Mouse (Mus musculus) adrenal gland, postnatal 36 days (tissue): Measurements from ENCODE around the gene Pdgfra. TPM values are rescaled to one million over a fixed set of nuclear protein-coding genes. Genes with fewer than 3 reads are reported as not detected.

Experiments
- DNase-seq, 2 experiments: peaks; one replicate each; pipeline ENCODE4 v3.0.0; 2021; ENCODE audit warnings: mixed read lengths in 1 of 2
- long read RNA-seq, 2 experiments: library from polyadenylated mRNA; stranded (forward); transcript quantifications; one replicate each; pipeline ENCODE4 v2.0.0; 2021; ENCODE audit warnings: borderline sequencing depth in 2 of 2
- total RNA-seq, 2 experiments: library from RNA; stranded (reverse); gene quantifications; 2 replicates each; pipeline ENCODE4 v1.2.3; 2021

Pdgfra gene
- 10 to 100 TPM; 33.4 to 48.2 TPM for total RNA-seq
- long read RNA-seq, experiment 1, partial matches to known transcripts = 1 of 2 reads
- long read RNA-seq, experiment 1, other reads (novel, unspliced or antisense) = 1 of 2 reads
- long read RNA-seq, experiment 2 = 0 reads

DNA sequence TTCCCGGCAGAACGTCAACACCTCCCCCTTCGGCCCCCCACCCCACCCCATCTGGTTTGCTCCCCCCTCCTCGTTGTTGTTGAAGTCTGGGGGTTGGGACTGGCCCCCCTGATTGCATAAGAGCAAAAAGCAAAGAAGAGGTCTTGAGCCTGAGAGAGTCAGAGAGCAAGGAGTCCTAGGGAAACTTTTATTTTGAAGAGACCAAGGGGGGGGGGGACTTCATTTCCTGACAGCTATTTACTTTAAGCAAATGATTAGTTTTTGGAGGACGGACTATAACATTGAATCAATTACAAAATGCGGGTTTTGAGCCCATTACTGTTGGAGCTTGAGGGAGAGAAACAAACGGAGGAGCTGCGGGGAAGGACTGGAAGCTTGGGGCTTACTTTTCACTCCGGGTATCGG, at the start of gene Pdgfra:
Gene Pdgfra, plus strand, starts transcription at position 272 of the 405 bp plus-strand sequence.
- DNase-seq = no peak

DNA sequence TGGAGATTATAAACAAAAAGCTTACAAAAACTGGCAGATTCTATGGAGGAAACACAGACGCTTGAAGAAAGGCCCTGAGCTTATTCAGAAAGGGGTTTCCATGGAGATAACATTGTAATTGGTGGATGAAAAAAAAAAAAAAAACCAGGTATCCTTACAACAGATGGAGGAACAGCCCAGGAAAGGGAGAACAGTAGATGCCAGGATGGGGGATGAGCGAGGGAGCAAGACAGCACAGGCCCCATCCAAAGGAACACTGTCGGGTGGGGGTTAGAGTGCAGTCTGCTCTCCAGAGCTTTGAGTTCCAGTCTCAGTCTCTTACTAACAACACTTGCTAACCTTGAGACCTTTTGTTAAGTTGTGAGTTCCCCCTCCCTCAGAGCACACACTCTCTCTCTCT, 45.6 kb upstream of the Pdgfra start:
- no peak for DNase-seq

DNA sequence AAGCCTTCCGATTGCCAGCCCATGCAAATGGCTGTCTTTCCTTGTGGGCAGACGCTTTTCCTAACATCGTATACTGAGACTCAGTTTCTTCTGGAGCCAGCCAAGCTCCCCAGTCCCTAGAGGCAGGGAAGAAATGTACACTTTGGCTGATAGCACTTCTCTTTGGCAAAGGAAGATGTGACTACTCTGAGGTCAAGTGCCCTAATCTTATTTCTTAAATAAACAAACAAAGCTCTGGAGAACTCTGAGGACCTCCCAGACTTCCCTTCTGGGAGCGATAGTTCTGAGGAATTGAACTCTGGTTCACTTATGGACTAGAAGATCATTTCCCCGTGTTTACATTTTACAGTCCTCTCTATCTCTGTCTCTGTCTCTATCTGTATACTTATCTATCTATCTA, 42.7 kb upstream of the Pdgfra start:
- no peak for DNase-seq

GRCm38 (mm10) chr5:75111781-75112180, 40.3 kb upstream of the Pdgfra start:
- no peak for DNase-seq

- peak; percentile 13 to 17 for DNase-seq
Observed at GRCm38 (mm10) chr5:75118840-75119239, 33.3 kb upstream of the Pdgfra start.

DNA sequence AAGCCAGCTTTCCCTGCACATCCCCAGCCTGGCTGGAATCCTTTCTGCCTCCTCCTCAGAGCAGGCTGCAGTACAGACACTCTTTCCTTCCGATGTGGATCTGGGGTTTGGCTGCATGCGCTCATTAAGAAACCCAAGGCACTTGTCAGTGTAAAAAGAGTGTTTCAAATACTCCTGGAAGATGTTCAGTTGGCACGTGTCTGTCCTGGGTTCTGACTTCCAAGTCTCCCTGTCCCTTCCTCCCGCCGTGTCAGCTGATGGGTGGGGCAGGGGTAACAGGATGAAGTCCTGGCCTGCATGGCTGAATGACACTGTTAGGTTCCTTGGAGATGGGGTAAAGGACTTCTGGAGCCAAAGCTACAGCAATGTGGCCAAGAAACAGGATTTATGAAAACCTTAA, 30.4 kb upstream of the Pdgfra start:
- peak in 1 of 2 experiments; percentile 11 for DNase-seq

- DNase-seq = no peak
Observed at GRCm38 (mm10) chr5:75134681-75135080, 17.4 kb upstream of the Pdgfra start.

- peak; percentile 59 to 76 for DNase-seq
Observed at GRCm38 (mm10) chr5:75143092-75143491, 9.0 kb upstream of the Pdgfra start.

GRCm38 (mm10) chr5:75143767-75144166, 8.3 kb upstream of the Pdgfra start:
- DNase-seq = no peak

- no peak for DNase-seq
Observed at GRCm38 (mm10) chr5:75145341-75145740, 6.8 kb upstream of the Pdgfra start.

DNA sequence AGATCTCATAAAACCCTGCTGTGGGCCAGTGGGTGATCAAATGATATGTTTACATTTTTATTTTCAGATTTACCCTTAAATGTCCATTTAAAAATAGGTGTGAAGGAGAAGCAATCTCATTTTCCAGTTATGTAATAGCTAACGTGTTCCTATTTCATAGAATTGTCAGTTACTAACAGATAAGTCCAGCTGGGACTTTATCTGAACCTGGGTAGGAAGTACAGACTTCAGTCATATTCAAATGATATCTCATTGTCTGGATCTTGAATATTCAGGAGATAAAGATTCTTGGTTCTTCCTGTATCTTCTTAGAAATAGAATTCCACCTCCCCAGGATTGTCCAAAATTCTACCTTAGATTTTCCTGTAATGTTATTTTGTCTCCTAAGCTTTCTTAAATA, 5.6 kb upstream of the Pdgfra start:
- no peak for DNase-seq

DNA sequence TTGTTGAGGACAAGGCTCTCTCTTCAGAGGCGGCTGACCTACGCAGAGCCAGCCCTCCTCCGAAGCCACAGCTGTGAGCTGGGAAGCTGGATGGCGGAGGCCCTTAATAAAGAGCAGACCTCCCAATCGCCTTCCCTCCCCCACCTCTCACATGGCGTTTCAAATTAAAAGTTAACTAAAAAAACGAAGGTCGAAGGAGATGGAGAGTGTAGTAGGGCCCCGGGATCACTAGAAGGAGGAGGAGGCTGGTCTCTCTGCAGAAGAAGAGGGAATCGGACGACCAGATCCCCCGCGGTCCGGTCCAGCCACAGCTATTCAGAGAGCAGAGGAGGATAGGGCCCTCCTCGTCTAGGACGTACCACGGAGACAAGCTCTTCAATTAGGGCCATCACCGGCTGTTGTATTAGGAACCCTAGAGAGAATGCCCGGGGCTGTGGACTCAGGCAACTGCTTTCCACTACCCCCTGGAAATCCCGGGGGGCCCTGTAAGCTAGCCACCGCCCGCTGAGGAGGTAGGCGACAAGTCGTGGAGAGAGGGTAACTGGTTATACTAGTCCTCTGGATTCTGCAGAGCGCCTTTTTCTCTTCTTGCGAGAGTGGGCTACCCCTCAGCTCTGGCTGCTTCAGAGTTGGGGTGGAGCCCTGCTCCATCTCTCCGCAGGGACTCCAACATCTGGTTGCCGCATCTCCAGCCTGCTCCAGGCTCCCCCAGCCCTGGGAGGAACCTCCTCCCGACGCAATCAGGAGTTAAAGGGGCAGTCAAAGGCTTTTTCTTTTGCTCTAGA, 3.6 kb upstream of the Pdgfra start:
- no peak for DNase-seq

- no peak for DNase-seq
Observed at GRCm38 (mm10) chr5:75149380-75149779, 2.7 kb upstream of the Pdgfra start.

GRCm38 (mm10) chr5:75149880-75150279, 2.2 kb upstream of the Pdgfra start:
- peak in 1 of 2 experiments; percentile 16 for DNase-seq

DNA sequence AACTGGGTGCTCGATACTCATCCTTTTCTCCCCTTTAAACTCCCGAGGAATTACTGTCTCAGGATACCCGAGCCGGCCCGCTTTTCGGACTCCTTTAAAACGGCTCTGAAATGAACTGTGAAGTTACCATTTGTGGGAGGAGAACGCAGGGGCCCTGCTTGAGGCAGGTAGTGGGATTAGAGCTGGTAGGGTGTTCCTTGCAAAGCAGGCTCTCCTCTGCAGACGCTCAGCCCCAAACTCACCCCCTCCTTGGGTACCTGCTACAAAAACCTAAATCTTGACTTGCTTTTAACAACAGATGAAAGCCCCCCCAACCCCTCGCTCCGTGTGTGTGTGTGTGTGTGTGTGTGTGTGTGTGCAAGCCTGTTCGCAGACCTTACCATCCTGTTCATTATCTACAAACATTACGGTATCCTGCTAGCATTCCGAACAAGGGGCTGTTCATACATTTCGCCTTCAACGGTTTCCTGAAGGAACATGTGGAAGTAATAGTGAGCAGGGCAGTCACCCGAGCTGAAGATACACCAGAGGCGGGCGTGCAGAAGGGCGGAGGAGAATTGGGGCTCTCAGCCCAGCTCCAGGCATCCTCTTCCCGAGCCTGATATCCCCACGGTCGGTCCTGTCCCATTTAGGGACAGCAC, 1.6 kb upstream of the Pdgfra start:
- DNase-seq = no peak

GRCm38 (mm10) chr5:75151146-75151900, 769 bp upstream of the Pdgfra start:
- peak; percentile 65 to 77 for DNase-seq

DNA sequence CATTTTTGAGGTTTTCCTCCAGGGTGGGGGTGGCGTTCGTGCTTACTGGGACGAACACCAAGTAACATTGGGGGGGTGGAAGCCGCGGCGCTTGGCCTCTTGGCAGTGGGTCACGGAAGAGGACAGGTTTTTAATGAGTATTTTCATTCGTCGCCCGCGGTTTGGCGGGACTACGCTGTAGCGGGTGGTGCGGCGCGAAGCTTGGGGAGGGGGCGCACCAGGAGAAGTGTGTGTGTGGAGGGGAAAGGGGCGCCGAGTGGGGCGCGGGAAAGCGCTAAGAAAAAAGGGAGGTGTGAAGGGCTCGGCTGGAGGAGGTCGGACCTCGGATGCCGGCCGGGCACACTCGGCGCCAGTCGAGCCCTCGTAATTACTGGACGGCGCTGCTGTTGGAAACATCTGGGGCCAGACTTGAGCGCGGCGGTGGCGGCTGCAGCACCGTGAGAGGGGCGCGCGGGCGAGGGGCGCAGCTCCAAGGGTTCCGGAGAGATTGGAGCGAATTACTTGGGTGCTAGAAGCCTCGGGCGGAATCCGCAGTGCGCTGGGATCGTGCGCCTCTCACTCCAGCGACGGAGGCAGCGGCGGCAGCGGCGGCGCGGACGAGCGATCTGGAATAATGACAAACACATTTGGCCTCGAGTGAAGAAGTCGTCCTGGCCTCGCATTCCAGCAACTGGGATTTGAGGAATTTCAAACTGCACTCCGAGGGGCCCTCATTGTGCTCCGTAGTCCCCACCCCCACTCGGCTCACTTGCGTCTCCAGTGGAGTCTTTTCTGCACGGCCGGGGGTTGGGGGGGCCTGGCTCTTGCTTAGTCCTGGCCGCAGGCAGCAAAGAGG, 916 bp downstream of the Pdgfra start:
- DNase-seq = peak; percentile 36 to 53

DNA sequence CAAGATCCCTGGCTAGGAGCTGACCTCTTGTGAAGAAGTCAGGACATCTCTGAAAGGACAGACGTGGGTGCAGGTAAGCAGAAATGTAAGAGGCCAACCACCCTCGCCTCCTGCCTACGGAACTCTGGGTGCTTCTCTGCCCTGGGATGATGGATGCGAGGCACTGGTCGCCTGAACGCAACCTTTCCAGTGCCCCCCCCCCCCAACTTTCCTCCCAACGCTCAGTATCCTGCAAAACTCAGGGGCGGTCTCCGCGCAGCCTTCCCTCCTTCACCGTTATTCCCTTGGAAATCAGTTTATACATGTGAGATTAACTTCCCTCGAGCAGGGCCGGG, 1.5 kb downstream of the Pdgfra start:
- DNase-seq = no peak

DNA sequence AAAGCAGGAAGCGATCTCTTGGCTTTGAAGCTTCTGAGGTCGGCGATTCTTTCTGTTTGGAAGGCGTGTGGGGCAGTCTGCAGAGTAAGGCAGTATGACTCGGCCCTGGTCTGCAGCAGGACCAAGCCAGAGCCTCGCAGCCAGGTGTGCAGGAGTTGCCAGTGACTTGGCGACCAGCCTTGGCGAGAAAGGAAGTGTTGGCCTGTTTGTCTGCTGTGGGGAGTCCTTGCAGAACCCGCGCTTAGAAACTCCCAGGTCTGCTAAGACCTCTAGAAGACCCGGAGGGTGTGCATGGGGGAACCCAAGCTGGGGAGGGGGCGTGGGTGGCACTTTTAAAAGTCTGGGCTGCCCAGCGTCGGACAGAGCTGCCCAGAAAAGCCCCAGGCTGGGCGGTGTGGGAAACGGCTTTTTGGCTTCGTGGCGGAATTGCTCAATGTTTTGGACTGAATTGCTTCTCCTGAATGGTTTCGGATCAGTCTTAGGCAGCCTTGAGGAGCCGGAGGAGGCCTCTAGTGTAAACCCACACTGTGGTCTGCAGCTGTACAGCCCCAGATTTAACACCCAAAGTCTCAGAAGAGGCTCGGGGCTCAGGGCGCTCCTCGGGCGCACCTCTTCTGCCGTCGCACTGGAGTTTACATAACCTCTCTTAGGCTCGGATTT, 2.0 kb downstream of the Pdgfra start:
- peak; percentile 57 to 58 for DNase-seq

DNA sequence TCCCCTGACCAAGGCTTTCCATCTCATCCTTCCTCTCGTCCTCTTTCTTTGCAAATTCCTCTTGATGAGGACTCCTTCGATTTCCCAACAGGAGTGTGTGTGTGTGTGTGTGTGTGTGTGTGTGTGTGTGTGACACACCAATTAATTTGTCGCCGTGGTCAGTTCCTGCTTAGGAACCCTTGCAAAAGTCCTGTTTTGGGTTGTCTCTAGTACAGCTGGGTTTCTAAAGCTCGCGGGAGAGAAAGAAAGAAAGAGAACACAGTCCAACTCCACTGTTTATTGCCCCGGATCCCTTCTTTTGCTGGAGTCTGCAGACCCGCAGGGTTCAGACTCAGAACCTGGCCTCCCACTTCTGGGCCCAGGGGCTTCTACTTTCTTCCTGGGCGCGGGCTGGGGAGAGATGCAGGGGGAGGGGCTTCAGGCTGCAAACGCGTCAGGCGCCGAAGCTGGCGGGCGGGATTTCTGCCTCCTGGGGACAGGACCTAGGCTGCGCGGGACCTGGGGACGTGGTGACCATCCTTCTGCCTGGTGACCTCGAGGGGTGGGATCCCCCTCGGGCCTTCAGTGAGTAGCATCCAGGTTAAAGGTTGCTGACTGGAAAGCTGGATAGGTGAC, 2.6 kb downstream of the Pdgfra start:
- peak; percentile 17 to 41 for DNase-seq

- DNase-seq = no peak
Observed at GRCm38 (mm10) chr5:75155281-75155680, 3.2 kb downstream of the Pdgfra start.
